Mouse (Mus musculus): ENCODE measurements at regions not wholly inside any gene's neighbourhood (a gene's known extent, or its start where the extent isn't known, plus 50 kb on each side); places are given as distances from the start of the nearest gene placed in this dataset.

DNA sequence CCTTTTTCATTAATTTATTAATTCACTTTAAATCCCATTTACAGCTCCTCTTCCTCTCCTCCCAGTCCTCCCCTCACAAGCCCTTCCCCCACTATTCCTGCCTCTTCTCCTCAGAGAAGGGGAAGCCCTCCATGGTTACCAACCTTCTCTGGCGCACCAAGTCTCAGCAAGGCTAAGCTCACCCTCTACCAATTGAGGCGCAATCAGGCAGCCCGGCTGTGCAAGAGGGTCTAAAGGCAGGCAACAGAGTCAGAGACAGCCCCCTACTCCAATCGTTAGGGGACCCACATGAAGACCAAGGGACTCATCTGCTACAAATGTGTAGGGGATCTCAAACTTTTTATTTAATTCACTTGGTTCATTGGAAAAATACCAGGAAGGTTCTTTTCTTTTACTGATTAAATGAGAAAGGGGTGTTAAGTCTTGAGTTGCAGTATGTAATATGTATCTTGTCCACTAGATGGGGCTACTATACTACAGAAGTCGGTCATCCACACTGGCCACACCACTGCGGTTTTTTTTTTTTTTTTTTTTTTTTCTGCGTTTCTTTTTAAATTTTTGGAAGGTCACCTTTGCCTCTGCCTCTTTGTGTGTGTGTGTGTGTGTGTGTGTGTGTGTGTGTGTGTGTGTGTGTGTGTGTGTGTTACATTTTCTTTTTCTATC is 1411.4 kb downstream of the Slc22a22 start:
- no peaks in the 10 kb centered on the region for H3K4me1 ChIP-seq (ENCODE audit: control insufficient read depth, insufficient read depth, low read length)
- no peaks in the 10 kb centered on the region for H3K36me3 ChIP-seq (ENCODE audit: control insufficient read depth, insufficient read depth, low read length)
- H3K27ac ChIP-seq (ENCODE audit: control insufficient read depth, insufficient read depth, low read depth, low read length) = no peak overlapping the region
- TF ChIP-seq POLR2A (IDR thresholded peaks at IDR 0.05; ENCODE audit: control insufficient read depth, low read depth, low read length) (no peak), CTCF (IDR thresholded peaks at IDR 0.05; ENCODE audit: control insufficient read depth, insufficient read depth, insufficient replicate concordance, low read depth, low read length) (no peak)
- H3K27me3 ChIP-seq (ENCODE audit: control insufficient read depth, insufficient read depth, low read length) = no peaks in the 10 kb centered on the region
- H3K4me3 ChIP-seq (ENCODE audit: control insufficient read depth, low read depth, low read length) = no peak overlapping the region

DNA sequence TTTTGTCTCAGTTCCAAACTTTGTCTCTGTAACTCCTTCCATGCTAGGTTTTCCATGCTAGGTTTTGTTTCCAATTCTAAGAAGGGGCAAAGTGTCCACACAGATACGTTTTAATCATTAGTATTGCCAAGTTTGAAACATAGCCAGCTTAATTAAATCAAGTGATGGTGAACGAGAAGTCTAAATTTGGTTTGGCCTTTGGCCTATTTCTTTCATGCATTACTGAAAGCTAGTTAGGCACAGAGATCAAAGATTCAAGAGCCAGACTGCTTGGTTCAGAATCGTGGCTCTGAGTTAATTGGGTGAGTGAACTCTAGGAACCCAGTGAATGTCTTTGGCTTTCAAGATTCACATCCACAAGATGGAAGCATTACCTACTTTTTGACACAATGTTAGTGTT is 1414.8 kb downstream of the Slc22a22 start:
- Histone ChIP-seq H3K27me3 (ENCODE audit: control insufficient read depth, insufficient read depth, low read length) (no peaks in the 10 kb centered on the region), H3K4me3 (ENCODE audit: control insufficient read depth, low read depth, low read length) (no peak overlapping the region), H3K27ac (ENCODE audit: control insufficient read depth, insufficient read depth, low read depth, low read length) (no peak overlapping the region), H3K36me3 (ENCODE audit: control insufficient read depth, insufficient read depth, low read length) (no peaks in the 10 kb centered on the region), H3K4me1 (ENCODE audit: control insufficient read depth, insufficient read depth, low read length) (no peaks in the 10 kb centered on the region)
- TF ChIP-seq POLR2A (IDR thresholded peaks at IDR 0.05; ENCODE audit: control insufficient read depth, low read depth, low read length) (no peak), CTCF (IDR thresholded peaks at IDR 0.05; ENCODE audit: control insufficient read depth, insufficient read depth, insufficient replicate concordance, low read depth, low read length) (no peak)

DNA sequence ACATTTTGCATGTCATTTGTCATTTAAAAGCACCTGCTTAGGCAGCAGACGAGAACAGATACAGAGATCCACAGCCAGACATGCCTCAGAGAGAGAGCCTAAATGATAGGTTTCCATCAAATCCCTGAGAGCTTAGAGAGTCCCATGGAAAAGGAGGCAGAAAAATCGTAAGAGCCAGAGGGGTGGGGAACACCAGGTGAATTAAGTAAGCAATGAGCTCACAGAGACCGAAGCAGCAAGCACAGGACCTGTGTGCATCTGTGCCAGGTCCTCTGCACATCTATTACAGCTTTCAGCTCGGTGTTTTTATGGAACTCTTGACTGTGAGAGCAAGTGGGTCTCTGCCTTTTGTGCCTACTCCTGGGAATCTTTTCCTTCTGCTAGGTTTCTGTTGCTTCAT is 1416.1 kb downstream of the Slc22a22 start:
- TF ChIP-seq POLR2A (IDR thresholded peaks at IDR 0.05; ENCODE audit: control insufficient read depth, low read depth, low read length) (no peak), CTCF (IDR thresholded peaks at IDR 0.05; ENCODE audit: control insufficient read depth, insufficient read depth, insufficient replicate concordance, low read depth, low read length) (no peak)
- Histone ChIP-seq H3K4me1 (ENCODE audit: control insufficient read depth, insufficient read depth, low read length) (no peaks in the 10 kb centered on the region), H3K36me3 (ENCODE audit: control insufficient read depth, insufficient read depth, low read length) (no peaks in the 10 kb centered on the region), H3K27me3 (ENCODE audit: control insufficient read depth, insufficient read depth, low read length) (no peaks in the 10 kb centered on the region), H3K27ac (ENCODE audit: control insufficient read depth, insufficient read depth, low read depth, low read length) (no peak overlapping the region), H3K4me3 (ENCODE audit: control insufficient read depth, low read depth, low read length) (no peak overlapping the region)

DNA sequence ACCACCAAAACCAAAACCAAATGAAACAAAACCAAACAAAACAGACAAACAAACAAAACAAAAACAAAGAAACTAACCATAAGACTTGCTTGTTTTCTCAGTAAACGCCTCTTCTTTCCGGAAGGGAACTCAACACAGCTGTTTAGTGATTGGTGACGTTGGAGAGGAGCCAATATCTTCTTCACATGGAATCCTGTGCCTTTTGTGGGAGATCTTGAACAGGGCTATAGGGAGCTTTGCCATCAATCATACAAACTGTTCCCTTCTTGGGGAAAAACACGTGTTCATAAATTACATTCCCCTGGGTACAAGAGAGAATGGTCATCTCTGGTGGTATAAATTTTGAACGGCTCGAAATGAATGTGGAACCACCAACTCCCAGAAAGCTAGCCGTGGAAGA is 1426.7 kb downstream of the Slc22a22 start:
- Histone ChIP-seq H3K27ac (ENCODE audit: control insufficient read depth, insufficient read depth, low read depth, low read length) (no peak overlapping the region), H3K36me3 (ENCODE audit: control insufficient read depth, insufficient read depth, low read length) (no peaks in the 10 kb centered on the region), H3K4me3 (ENCODE audit: control insufficient read depth, low read depth, low read length) (no peak overlapping the region), H3K27me3 (ENCODE audit: control insufficient read depth, insufficient read depth, low read length) (no peaks in the 10 kb centered on the region), H3K4me1 (ENCODE audit: control insufficient read depth, insufficient read depth, low read length) (no peaks in the 10 kb centered on the region)
- TF ChIP-seq POLR2A (IDR thresholded peaks at IDR 0.05; ENCODE audit: control insufficient read depth, low read depth, low read length) (no peak), CTCF (IDR thresholded peaks at IDR 0.05; ENCODE audit: control insufficient read depth, insufficient read depth, insufficient replicate concordance, low read depth, low read length) (no peak)

DNA sequence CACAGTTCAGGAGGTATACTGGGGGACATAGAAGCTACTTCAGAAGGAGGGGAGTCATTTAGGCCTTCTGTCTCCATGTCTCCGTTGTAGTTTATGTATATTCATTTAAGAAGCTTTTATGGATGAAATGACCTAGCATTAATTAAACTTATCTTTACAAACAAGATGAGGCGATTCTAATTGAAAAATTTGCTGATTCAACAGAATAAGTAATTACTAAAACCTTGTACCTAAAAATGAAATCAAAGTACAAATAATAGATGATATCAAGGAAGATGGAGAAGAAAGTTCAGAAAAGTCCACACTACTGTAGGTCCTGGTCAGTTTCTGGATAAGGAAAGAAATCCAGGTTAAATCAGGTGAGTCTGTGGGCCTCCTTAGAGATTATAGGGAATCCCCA is 1429.6 kb downstream of the Slc22a22 start:
- Histone ChIP-seq H3K36me3 (ENCODE audit: control insufficient read depth, insufficient read depth, low read length) (no peaks in the 10 kb centered on the region), H3K27ac (ENCODE audit: control insufficient read depth, insufficient read depth, low read depth, low read length) (no peak overlapping the region), H3K4me3 (ENCODE audit: control insufficient read depth, low read depth, low read length) (no peak overlapping the region), H3K27me3 (ENCODE audit: control insufficient read depth, insufficient read depth, low read length) (no peaks in the 10 kb centered on the region), H3K4me1 (ENCODE audit: control insufficient read depth, insufficient read depth, low read length) (no peaks in the 10 kb centered on the region)
- no peak for TF ChIP-seq CTCF (IDR thresholded peaks at IDR 0.05; ENCODE audit: control insufficient read depth, insufficient read depth, insufficient replicate concordance, low read depth, low read length)
- no peak for TF ChIP-seq POLR2A (IDR thresholded peaks at IDR 0.05; ENCODE audit: control insufficient read depth, low read depth, low read length)

DNA sequence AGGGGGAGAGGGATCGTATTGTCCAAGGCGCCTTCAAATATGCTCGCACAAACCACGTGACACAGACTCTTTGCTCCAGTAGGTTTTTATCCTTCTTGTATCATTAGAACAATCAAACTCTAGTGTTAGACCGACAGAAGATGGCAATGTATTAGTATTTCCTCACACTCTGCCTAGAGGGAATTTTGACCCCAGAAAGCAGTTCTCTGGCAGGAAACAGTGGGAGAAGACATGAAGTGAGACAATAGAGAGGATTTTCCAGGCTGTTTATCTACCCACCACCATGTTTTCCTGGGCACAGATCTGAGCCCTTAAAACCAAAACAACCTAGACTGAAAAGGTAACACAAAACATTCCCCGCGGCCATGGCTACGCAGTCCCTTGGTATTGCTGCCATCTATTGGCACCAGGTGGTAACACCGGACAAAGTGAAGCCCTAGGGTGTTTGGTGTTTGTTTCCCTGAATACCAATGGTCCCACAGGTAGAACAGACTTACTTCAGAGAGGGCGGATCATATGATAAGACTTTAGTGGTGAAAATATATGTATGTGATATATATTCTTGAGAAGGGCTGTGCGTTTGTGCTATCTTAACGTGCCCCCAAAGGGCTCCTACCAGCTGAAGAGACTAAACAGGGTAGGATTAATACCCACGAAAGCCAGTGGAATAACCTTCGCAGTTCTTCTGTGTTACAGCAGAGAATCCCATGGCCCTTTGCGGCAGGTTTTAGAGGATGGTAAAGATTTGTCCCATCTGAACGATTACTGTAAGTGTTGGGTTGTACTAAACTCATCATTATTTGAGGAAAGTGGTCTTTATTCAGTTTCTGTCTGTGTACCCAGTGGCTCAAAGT is 1430.5 kb downstream of the Slc22a22 start:
- TF ChIP-seq CTCF (IDR thresholded peaks at IDR 0.05; ENCODE audit: control insufficient read depth, insufficient read depth, insufficient replicate concordance, low read depth, low read length) = peak; percentile 75; the same call in 1 of the 2 replicates
- no peak for TF ChIP-seq POLR2A (IDR thresholded peaks at IDR 0.05; ENCODE audit: control insufficient read depth, low read depth, low read length)
- H3K36me3 ChIP-seq (ENCODE audit: control insufficient read depth, insufficient read depth, low read length) = no peaks in the 10 kb centered on the region
- no peaks in the 10 kb centered on the region for H3K27me3 ChIP-seq (ENCODE audit: control insufficient read depth, insufficient read depth, low read length)
- no peaks in the 10 kb centered on the region for H3K4me1 ChIP-seq (ENCODE audit: control insufficient read depth, insufficient read depth, low read length)
- no peak overlapping the region for H3K27ac ChIP-seq (ENCODE audit: control insufficient read depth, insufficient read depth, low read depth, low read length)
- no peak overlapping the region; the same call in 1 of the 2 replicates for H3K4me3 ChIP-seq (ENCODE audit: control insufficient read depth, low read depth, low read length)

DNA sequence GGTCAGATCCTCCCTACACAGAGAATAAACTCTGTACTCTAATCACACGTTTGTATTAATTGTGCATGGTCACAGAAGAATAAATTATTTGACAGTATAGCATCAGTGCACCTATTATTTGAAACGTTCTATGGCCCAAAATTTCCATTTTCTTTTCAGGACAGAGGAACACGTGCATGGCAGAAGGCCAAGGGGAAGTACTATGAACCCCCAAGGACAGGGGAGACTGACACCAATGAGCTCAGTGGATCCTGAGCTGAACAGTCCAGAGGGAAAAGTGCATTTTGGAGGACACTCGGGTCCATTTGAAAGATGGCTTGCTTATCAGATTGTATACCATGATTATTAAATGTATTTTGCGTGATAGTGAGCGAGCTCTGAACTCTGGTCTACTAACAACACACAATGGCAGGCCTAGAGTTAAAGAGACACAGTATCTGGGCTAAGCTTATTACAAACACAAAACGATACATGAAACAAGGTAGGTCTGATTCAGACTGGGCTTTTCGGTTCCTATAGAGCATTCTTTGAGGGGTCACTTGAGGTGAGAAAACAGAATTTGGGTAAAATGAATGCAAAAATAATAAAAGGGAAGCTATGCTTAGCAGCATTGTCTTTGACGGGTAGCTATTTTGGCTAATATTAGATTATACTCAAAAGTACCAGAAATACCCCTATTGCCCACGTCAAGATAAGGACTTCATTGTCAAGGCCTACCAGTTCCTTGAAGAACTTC is 1431.7 kb downstream of the Slc22a22 start:
- no peak overlapping the region for H3K27ac ChIP-seq (ENCODE audit: control insufficient read depth, insufficient read depth, low read depth, low read length)
- no peaks in the 10 kb centered on the region for H3K36me3 ChIP-seq (ENCODE audit: control insufficient read depth, insufficient read depth, low read length)
- H3K4me1 ChIP-seq (ENCODE audit: control insufficient read depth, insufficient read depth, low read length) = no peaks in the 10 kb centered on the region
- H3K4me3 ChIP-seq (ENCODE audit: control insufficient read depth, low read depth, low read length) = no peak overlapping the region
- no peak for TF ChIP-seq POLR2A (IDR thresholded peaks at IDR 0.05; ENCODE audit: control insufficient read depth, low read depth, low read length)
- TF ChIP-seq CTCF (IDR thresholded peaks at IDR 0.05; ENCODE audit: control insufficient read depth, insufficient read depth, insufficient replicate concordance, low read depth, low read length) = no peak
- H3K27me3 ChIP-seq (ENCODE audit: control insufficient read depth, insufficient read depth, low read length) = no peaks in the 10 kb centered on the region

Measured in testis, adult 2 months (tissue).